Mouse (Mus musculus) lung, postnatal 0 days (tissue): ENCODE measurements around the gene Cntn5. TPM values are rescaled to one million over a fixed set of nuclear protein-coding genes. Genes with fewer than 3 reads are reported as not detected.
A peak's percentile ranks its signal among the peaks of the same experiment; 100 is the strongest.

Source experiments
- ATAC-seq: fragments of 200-750 bp; cut with Nextera tagmentation; 2 replicates; pipeline ENCODE4 v1.8.0; 2017; ENCODE audit warnings: moderate library complexity
- DNase-seq: peaks from one replicate; pipeline ENCODE4 v3.0.0-alpha.2; 2016; ENCODE audit warnings: low spot score
- H3K27ac ChIP-seq: fragments of 300-500 bp; sonication (generic); 2 replicates; pipeline ENCODE4 v1.5.1; 2014; ENCODE audit warnings: antibody characterized with exemption, mild to moderate bottlenecking, low read length, mixed read lengths
- H3K27me3 ChIP-seq: fragments of 300-500 bp; sonication (generic); replicated peaks from 2 replicates; pipeline ENCODE4 v1.6.1; 2014; ENCODE audit warnings: low read length, mixed read lengths; ENCODE audit not compliant: insufficient read depth
- H3K36me3 ChIP-seq: fragments of 300-500 bp; sonication (generic); 2 replicates; pipeline ENCODE4 v1.6.1; 2014; ENCODE audit warnings: low read length, mixed read lengths; ENCODE audit not compliant: insufficient read depth
- H3K4me1 ChIP-seq: fragments of 300-500 bp; sonication (generic); 2 replicates; pipeline ENCODE4 v1.6.1; 2014; ENCODE audit warnings: antibody characterized with exemption, low read depth, low read length, mixed read lengths; ENCODE audit not compliant: insufficient read depth
- H3K4me2 ChIP-seq: fragments of 300-500 bp; sonication (generic); replicated peaks from 2 replicates; pipeline ENCODE4 v1.6.1; 2014; ENCODE audit warnings: low read depth, mild to moderate bottlenecking, low read length, moderate library complexity, mixed read lengths
- H3K4me3 ChIP-seq: fragments of 300-500 bp; sonication (generic); 2 replicates; pipeline ENCODE4 v1.5.1; 2014; ENCODE audit warnings: low read depth, low read length
- H3K9ac ChIP-seq: fragments of 300-500 bp; sonication (generic); replicated peaks from 2 replicates; pipeline ENCODE4 v1.6.1; 2014; ENCODE audit warnings: low read depth, mild to moderate bottlenecking
- H3K9me3 ChIP-seq: fragments of 300-500 bp; sonication (generic); 2 replicates; pipeline ENCODE4 v1.6.1; 2016; ENCODE audit warnings: low read length, mixed read lengths
- CTCF ChIP-seq: IDR thresholded peaks from 2 replicates; pipeline ENCODE4 v1.5.1; 2016; ENCODE audit warnings: antibody characterized with exemption, mild to moderate bottlenecking
- EP300 ChIP-seq: IDR thresholded peaks from 2 replicates; pipeline ENCODE4 v1.6.1; 2016; ENCODE audit warnings: antibody characterized with exemption, mild to moderate bottlenecking, control low read depth
- WGBS: fragments of 180-500 bp; shearing (Covaris S2); extraction: QIAGEN DNeasy Blood & Tissue Kit; methylation state at CpG from one replicate; pipeline ENCODE4 v1.1.7; 2014; 5-methylcytosine and 5-hydroxymethylcytosine counted together
- polyA plus RNA-seq: library from polyadenylated mRNA; unstranded; fragments of >200 nt; fragmentation: Nextera tagmentation; extraction: Ambion mirVana; gene quantifications from 2 replicates; pipeline ENCODE4 v1.2.1, GENCODE M21; 2015

The Cntn5 gene
- 0.30 TPM in 1 of 2 replicates, not detected in the other for polyA plus RNA-seq

GRCm38 (mm10) chr9:10904616-10905363 is at the start of gene Cntn5:
Cntn5 (minus strand) TSS chr9:10904775.
- H3K4me1 ChIP-seq, result no peaks in the 10 kb centered on the region
- no peaks in the 10 kb centered on the region for H3K36me3 ChIP-seq
- H3K27me3 ChIP-seq, result no peaks in the 10 kb centered on the region
- H3K9ac ChIP-seq, result no peak within 1 kb of the TSS
- 2% methylated on average over 28 of the region's 28 CpGs for WGBS
- H3K4me3 ChIP-seq, result no peak within 1 kb of the TSS
- no peak within 1 kb of the TSS for H3K27ac ChIP-seq
- no peaks in the 10 kb centered on the region for H3K9me3 ChIP-seq
- DNase-seq, result no peak
- no peak within 1 kb of the TSS for H3K4me2 ChIP-seq
- ATAC-seq, result no peak
- TF ChIP-seq CTCF, result no peak

DNA sequence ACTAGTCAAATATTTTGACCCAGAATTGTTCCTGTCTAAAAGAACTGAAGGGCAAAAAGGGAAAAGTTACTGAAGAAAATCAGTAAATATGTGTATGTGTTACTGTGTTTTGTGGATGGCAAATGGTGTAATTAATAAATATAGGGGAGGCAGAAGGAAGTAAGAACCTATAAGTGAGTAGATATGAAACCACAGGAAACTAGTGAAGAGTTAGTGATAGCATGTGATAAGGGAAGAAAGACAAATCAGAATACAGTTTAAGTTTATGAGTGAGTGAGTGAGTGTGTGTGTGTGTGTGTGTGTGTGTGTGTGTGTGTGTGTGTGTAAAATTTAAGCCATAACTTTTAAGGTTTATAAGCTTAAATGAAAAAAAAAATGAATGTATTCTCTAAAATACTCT is 45.9 kb upstream of the Cntn5 start:
- ATAC-seq (no peak), DNase-seq (no peak)
- Histone ChIP-seq H3K27me3 (no peaks in the 10 kb centered on the region), H3K9me3 (no peaks in the 10 kb centered on the region), H3K4me3 (no peak overlapping the region), H3K36me3 (no peaks in the 10 kb centered on the region), H3K27ac (no peak overlapping the region), H3K4me1 (no peaks in the 10 kb centered on the region), H3K4me2 (no peak overlapping the region), H3K9ac (no peak overlapping the region)
- TF ChIP-seq EP300 (no peak), CTCF (no peak)

DNA sequence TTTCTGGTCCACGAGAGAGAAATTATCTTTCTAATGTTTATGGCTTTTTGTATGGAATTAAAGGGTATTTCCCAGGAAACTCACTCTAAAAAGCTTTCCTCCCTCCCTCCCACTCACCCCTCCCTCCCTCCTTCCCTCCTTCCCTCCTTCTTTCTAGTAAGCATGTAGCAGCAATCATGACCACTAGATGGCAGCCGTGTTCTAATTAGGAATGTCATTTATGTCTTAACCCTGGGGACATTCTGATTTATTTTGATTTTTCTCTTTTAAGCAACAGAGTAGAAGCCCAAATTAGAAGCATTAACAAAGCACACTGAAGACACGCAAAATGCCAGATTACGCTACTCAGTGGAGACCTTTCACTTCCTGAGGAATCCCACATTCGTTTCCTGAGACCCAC is 5.0 kb upstream of the Cntn5 start:
- Histone ChIP-seq H3K4me3 (no peak overlapping the region), H3K27me3 (no peaks in the 10 kb centered on the region), H3K9ac (no peak overlapping the region), H3K4me1 (no peaks in the 10 kb centered on the region), H3K4me2 (no peak overlapping the region), H3K27ac (no peak overlapping the region), H3K9me3 (no peaks in the 10 kb centered on the region), H3K36me3 (no peaks in the 10 kb centered on the region)
- ATAC-seq, result no peak
- peak; percentile 23 for DNase-seq
- 22% methylated on average over 5 of the region's 5 CpGs for WGBS
- peak; percentile 66 for TF ChIP-seq CTCF
- TF ChIP-seq EP300, result no peak

DNA sequence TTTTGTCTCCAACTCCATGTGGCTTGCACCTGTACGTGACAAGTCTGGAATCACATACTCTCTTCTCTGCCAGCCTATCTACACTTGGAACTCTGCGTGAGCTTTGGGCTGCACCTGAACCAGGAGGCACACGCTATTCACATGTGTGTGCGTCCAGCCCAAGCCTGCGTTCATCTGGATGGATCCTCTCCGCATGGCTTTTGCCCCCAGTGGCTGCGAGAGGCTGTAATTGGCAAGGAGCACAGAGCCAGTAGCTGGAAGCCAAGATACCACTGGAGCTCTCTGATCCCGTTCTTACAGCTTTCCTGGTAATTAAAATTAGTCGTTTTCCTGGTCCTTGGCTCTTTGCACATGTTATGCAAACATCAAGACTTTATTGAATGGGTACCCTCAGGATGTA is 1.1 kb upstream of the Cntn5 start:
- H3K27me3 ChIP-seq, result no peaks in the 10 kb centered on the region
- H3K9ac ChIP-seq, result no peak overlapping the region
- ATAC-seq, result no peak
- DNase-seq, result no peak
- H3K4me1 ChIP-seq, result no peaks in the 10 kb centered on the region
- no peak overlapping the region for H3K4me3 ChIP-seq
- H3K9me3 ChIP-seq, result no peaks in the 10 kb centered on the region
- no peak overlapping the region for H3K4me2 ChIP-seq
- 68% methylated on average over 9 of the region's 9 CpGs for WGBS
- H3K36me3 ChIP-seq, result no peaks in the 10 kb centered on the region
- H3K27ac ChIP-seq, result no peak overlapping the region
- TF ChIP-seq CTCF (no peak), EP300 (no peak)

DNA sequence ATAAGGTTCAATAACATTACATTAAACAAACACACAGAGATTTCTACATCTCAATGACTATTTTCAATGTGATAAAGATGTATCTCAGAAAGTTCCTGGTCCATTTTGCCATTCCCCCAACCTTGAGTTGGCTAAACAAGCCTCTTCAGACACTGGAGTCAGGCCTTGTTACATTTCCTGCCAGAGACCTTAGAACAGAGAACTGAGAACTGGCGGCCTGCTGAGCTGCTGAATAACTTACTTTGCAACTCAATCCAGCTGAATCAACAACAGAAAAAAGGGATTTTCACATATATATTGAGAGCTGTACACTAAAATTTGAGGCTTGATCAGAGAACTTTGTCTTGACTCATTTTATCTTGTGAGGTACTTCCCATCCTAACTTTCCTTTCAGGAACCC is 24.8 kb downstream of the Cntn5 start:
- Histone ChIP-seq H3K36me3 (no peaks in the 10 kb centered on the region), H3K27me3 (no peaks in the 10 kb centered on the region), H3K4me3 (no peak overlapping the region), H3K4me1 (no peaks in the 10 kb centered on the region), H3K4me2 (no peak overlapping the region), H3K27ac (no peak overlapping the region), H3K9me3 (no peaks in the 10 kb centered on the region), H3K9ac (no peak overlapping the region)
- WGBS, result 71% methylated on average over 1 of the region's 1 CpGs
- TF ChIP-seq EP300 (no peak), CTCF (no peak)
- no peak for DNase-seq
- no peak for ATAC-seq

DNA sequence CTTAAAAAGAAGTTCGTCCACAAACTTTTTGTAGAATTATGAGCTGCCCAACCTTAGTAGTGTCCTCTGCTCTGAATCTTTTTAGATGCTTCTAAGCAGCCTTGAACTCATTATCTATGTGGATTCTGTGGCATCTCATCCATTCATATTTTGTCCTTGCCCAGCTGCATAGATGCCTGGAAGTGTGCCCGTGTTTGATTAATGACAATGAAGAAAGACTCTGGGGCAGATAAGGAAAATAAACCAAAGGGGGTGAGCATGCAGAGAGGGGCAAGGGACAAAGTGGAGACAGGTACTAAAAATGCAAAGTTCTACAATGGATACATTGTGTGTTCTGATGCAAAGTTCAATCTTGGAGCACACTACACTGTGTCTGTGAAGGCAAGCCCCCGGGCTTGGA is 30.7 kb downstream of the Cntn5 start:
- Histone ChIP-seq H3K27me3 (no peaks in the 10 kb centered on the region), H3K9ac (no peak overlapping the region), H3K27ac (no peak overlapping the region), H3K4me1 (no peaks in the 10 kb centered on the region), H3K4me2 (no peak overlapping the region), H3K9me3 (no peaks in the 10 kb centered on the region), H3K4me3 (no peak overlapping the region), H3K36me3 (no peaks in the 10 kb centered on the region)
- ATAC-seq (no peak), DNase-seq (no peak)
- no peak for TF ChIP-seq CTCF
- no peak for TF ChIP-seq EP300
- 57% methylated on average over 3 of the region's 3 CpGs for WGBS
